In genomic region chr11:3203771-3204170, GRCm38 (mm10) we compare ENCODE assay signal across 10 mouse cellular contexts. TPM values are rescaled to one million over a fixed set of nuclear protein-coding genes. Genes with fewer than 3 reads are reported as not detected.
DNase-seq lines count a peak whose midpoint lies in the region; ATAC-seq lines count a peak whose summit lies in the region.
"Had no signal": no experiment of that assay in that cellular context is flagged by ENCODE, and none has a peak within 500 bp of the region (broad histone marks: within the 10 kb centered on the region; RNA-seq: fewer than 3 reads in every experiment).

No protein-coding gene starts in this region.

- no peak for ATAC-seq in kidney, embryonic 15.5 days (replicated peaks; ENCODE audit: low FRiP score)
- ATAC-seq in hindbrain, embryonic 14.5 days (ENCODE audit: low FRiP score), result no peak
- no peak for ATAC-seq in midbrain, embryonic 11.5 days (ENCODE audit: low FRiP score)
- ATAC-seq: lung, postnatal 0 days had no signal

- H3K27ac ChIP-seq in kidney, embryonic 15.5 days, result no peak overlapping the region
- no peak overlapping the region for H3K27ac ChIP-seq in hindbrain, embryonic 14.5 days
- H3K27ac ChIP-seq in midbrain, embryonic 11.5 days (ENCODE audit: low read depth, low read length), result no peak overlapping the region

- H3K4me1 ChIP-seq in kidney, embryonic 15.5 days, result peaks cover 7% of the 10 kb centered on the region
- H3K4me1 ChIP-seq in hindbrain, embryonic 14.5 days (replicated peaks; ENCODE audit: control insufficient read depth, insufficient read depth, low read length), result no peaks in the 10 kb centered on the region
- H3K4me1 ChIP-seq in midbrain, embryonic 11.5 days (ENCODE audit: control insufficient read depth, insufficient read depth, low read length), result no peaks in the 10 kb centered on the region; the same call in 1 of the 2 replicates

- peak overlapping the region; percentile 44 for H3K4me3 ChIP-seq in kidney, embryonic 15.5 days (replicated peaks)
- no peak overlapping the region for H3K4me3 ChIP-seq in hindbrain, embryonic 14.5 days (replicated peaks; ENCODE audit: low read length)
- no peak overlapping the region for H3K4me3 ChIP-seq in midbrain, embryonic 11.5 days (ENCODE audit: low read depth, low read length)

- peaks cover 42% of the 10 kb centered on the region for H3K36me3 ChIP-seq in kidney, embryonic 15.5 days
- H3K36me3 ChIP-seq in hindbrain, embryonic 14.5 days (replicated peaks; ENCODE audit: control insufficient read depth, insufficient read depth), result peaks cover 39% of the 10 kb centered on the region
- peaks cover 6% of the 10 kb centered on the region for H3K36me3 ChIP-seq in midbrain, embryonic 11.5 days (ENCODE audit: control insufficient read depth, insufficient read depth, low read length)

- DNase-seq in kidney, postnatal 10 days, result no peak
- DNase-seq in c-Kit-positive CD71-positive TER-119-positive erythroid progenitor cells, embryonic 14.5 days (ENCODE audit: low spot score), result peak; percentile 52
- no peak for DNase-seq in hindbrain, embryonic 14.5 days (ENCODE audit: low spot score)
- DNase-seq in midbrain, embryonic 11.5 days (ENCODE audit: low spot score, missing footprints), result peak; percentile 54
- no peak for DNase-seq in thymus, postnatal 25 days
- no peak for DNase-seq in layer of hippocampus, postnatal 14 days (ENCODE audit: low spot score in 2 of 2)
- DNase-seq in spleen, postnatal 4 days (ENCODE audit: low spot score in 2 of 2), result no peak
- DNase-seq: right cerebral cortex, adult 18-20 months had no signal

- peak overlapping the region; percentile 43 for H3K4me2 ChIP-seq in kidney, embryonic 15.5 days
- H3K4me2 ChIP-seq in hindbrain, embryonic 14.5 days (replicated peaks), result peak overlapping the region; percentile 42
- peak overlapping the region; percentile 30; the same call in 1 of the 2 replicates for H3K4me2 ChIP-seq in midbrain, embryonic 11.5 days

- H3K27me3 ChIP-seq in kidney, embryonic 15.5 days, result no peaks in the 10 kb centered on the region
- no peaks in the 10 kb centered on the region for H3K27me3 ChIP-seq in hindbrain, embryonic 14.5 days (ENCODE audit: control insufficient read depth, insufficient read depth, low read length)
- H3K27me3 ChIP-seq in midbrain, embryonic 11.5 days (ENCODE audit: control insufficient read depth, insufficient read depth, low read length), result no peaks in the 10 kb centered on the region

- 81% methylated on average over 2 of the region's 2 CpGs for WGBS in kidney, embryonic 15.5 days
- WGBS in hindbrain, embryonic 14.5 days, result 94% methylated on average over 2 of the region's 2 CpGs
- WGBS in midbrain, embryonic 11.5 days, result 87% methylated on average over 2 of the region's 2 CpGs

- H3K9me3 ChIP-seq in kidney, embryonic 15.5 days (replicated peaks), result no peaks in the 10 kb centered on the region
- H3K9me3 ChIP-seq in hindbrain, embryonic 14.5 days (ENCODE audit: control insufficient read depth, low read length), result no peaks in the 10 kb centered on the region
- no peaks in the 10 kb centered on the region for H3K9me3 ChIP-seq in midbrain, embryonic 11.5 days (ENCODE audit: control insufficient read depth, low read length)

- no peak overlapping the region for H3K9ac ChIP-seq in kidney, embryonic 15.5 days
- H3K9ac ChIP-seq in hindbrain, embryonic 14.5 days, result no peak overlapping the region
- no peak overlapping the region for H3K9ac ChIP-seq in midbrain, embryonic 11.5 days (ENCODE audit: low read length)

RNA-seq across cellular contexts. Expression of gene Eif4enif1, which starts 1.6 kb away (rescaled TPM):
- polyA plus RNA-seq in kidney, embryonic 15.5 days (2015; fragmentation: Nextera tagmentation; extraction: Ambion mirVana), result 51.3 and 55.3 TPM in 2 replicates
- 48.7 and 54.0 TPM in 2 replicates for polyA plus RNA-seq in hindbrain, embryonic 14.5 days (2014; fragmentation: Nextera tagmentation; extraction: Ambion mirVana)
- 54.5 and 54.7 TPM in 2 replicates for polyA plus RNA-seq in midbrain, embryonic 11.5 days (2014; fragmentation: Nextera tagmentation; extraction: Ambion mirVana)
- 10 to 100 TPM; 61.5 to 66.1 TPM for total RNA-seq in layer of hippocampus, postnatal 14 days (2021)

RNA-seq across cellular contexts. Expression of gene Sfi1, which starts 10.5 kb away (rescaled TPM):
- polyA plus RNA-seq in kidney, embryonic 15.5 days (2015; fragmentation: Nextera tagmentation; extraction: Ambion mirVana), result 12.9 and 15.3 TPM in 2 replicates
- polyA plus RNA-seq in hindbrain, embryonic 14.5 days (2014; fragmentation: Nextera tagmentation; extraction: Ambion mirVana), result 11.3 and 11.9 TPM in 2 replicates
- 8.0 and 8.8 TPM in 2 replicates for polyA plus RNA-seq in midbrain, embryonic 11.5 days (2014; fragmentation: Nextera tagmentation; extraction: Ambion mirVana)
- total RNA-seq in layer of hippocampus, postnatal 14 days (2021), result 10 to 100 TPM; 56.3 to 57.2 TPM

Comparison
In these comparisons a context has a peak if more than half of its experiments do, and no peak if none do; other contexts are left out.
1. DNase-seq: peak in c-Kit-positive CD71-positive TER-119-positive erythroid progenitor cells, embryonic 14.5 days (single experiment) and midbrain, embryonic 11.5 days (single experiment); none in kidney, postnatal 10 days (single experiment), hindbrain, embryonic 14.5 days (single experiment), thymus, postnatal 25 days (single experiment), layer of hippocampus, postnatal 14 days (0 of 2) and spleen, postnatal 4 days (0 of 2).
2. Peak in every context shown above with its lines, with median percentiles within 50 percentile points of each other: H3K4me2 ChIP-seq.